Mouse (Mus musculus) kidney, adult 2 months (tissue): Measurements from ENCODE around the gene Ddo.

ENCODE experiments used
- CTCF ChIP-seq: fragments of 200-500 bp; conservative IDR thresholded peaks from 2 replicates; pipeline ENCODE4 v1.5.1; 2011; ENCODE audit warnings: low read depth, mild to moderate bottlenecking, control low read depth, low read length, moderate library complexity, mixed read lengths; ENCODE audit not compliant: insufficient read depth, insufficient read length
- POLR2A ChIP-seq: fragments of 200-500 bp; IDR thresholded peaks from one replicate; pipeline ENCODE4 v1.6.1; 2011; ENCODE audit warnings: low read depth, low read length, control low read depth

DNA sequence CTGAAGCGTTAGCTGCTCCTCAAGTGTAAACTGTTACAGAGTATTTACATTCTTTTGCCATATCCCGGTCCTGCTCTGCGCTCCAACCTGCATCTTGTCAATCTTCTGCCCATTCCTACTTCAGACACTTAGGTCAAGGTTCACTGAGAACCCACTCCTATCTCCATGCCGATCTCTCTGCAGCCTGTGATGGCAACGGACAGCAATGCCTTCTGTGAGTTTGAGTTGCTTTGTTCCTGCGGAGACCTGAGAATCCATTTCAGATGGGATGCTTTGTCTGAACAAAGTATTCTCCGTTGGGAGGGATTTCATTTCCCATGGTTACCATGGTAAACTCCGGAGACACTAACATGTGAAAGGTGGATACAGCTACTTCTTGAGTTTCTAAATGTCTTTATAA lies 55.8 kb downstream of the Ddo start:
- TF ChIP-seq CTCF: no peak
- no peak for TF ChIP-seq POLR2A
